Mouse (Mus musculus) activated CD4-positive, CD25-positive, alpha-beta regulatory T cell, adult 9 weeks (primary cell): Measurements from ENCODE around the gene Car10. TPM values are rescaled to one million over a fixed set of nuclear protein-coding genes. Genes with fewer than 3 reads are reported as not detected.

Experiments
- polyA plus RNA-seq: library from polyadenylated mRNA; unstranded; fragments of 100-300 nt; shearing (Covaris generic); gene quantifications from one replicate; pipeline ENCODE4 v1.2.1, GENCODE M21; 2017

Gene Car10
- not detected for polyA plus RNA-seq

GRCm38 (mm10) chr11:93097941-93098828 is at the start of gene Car10:
TSS of gene Car10 (plus strand) at chr11:93098028.

